Mouse (Mus musculus): ENCODE results near the gene RPS10-NUDT3.

The RPS10-NUDT3 gene

DNA sequence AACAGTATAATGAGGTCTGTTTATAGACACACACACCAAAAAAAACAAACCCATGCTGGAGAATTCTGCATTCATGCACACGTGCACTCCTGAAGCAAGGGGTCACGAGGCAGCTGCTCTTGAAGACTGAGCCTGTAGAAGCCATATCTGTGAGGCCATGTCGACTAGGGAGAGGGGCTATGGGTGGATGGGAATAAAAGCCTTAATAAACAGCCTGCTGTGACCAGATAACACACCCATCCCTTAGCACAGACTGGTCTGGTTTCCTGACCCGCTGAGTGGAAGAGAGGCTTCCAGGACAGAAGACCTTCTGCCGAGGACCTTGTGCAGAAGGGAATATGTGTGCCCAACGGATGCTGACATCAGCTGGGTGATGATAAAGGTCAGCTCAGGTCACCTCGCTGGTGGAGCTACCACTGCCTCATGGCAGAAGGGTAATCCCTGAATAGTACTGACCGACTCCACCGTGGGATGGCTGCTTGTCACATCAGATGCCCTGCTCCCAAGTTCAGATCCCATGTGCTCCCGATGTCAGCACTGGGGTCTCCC is 61.2 kb downstream of the RPS10-NUDT3 start:
- DNase-seq, result no peak

DNA sequence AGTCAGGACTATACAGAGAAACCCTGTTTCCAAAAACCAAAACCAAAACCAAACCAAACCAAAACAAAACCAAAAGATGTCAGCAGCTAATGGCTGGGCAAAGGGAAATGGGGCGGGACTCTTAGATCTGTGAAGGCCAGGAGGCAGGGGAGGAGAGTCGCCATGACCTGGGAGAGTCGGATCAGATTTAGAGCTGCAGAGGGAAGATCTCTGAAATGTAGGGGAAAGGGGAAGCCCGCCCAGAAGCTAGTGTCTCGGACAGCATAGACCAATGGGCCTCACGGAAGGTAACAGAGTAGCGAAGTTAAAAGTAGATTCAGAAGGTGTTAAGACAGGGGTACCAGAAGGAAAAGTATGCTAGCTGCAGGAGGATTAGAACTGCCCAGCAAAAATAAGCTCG is 63.7 kb downstream of the RPS10-NUDT3 start:
- DNase-seq, result no peak

DNA sequence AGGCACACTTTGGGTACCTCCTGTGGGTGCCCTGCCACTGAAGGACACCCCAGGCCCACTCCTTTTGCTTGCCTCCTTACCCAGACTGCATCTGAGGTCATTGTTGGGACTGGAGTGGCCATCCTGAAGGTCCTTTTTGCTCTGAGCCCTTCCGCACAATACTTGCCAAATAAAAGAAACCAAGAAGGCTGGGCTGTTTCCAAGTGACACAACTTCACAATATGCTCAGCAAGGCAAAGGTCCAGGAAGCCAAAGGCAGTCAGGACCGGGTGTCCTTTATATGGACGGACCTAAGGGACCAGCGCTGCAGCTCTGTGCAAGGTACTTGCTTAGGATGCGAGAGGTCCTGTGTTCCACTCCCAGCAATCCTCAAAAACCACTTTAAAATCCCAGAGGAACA is 66.8 kb downstream of the RPS10-NUDT3 start:
- no peak for DNase-seq

DNA sequence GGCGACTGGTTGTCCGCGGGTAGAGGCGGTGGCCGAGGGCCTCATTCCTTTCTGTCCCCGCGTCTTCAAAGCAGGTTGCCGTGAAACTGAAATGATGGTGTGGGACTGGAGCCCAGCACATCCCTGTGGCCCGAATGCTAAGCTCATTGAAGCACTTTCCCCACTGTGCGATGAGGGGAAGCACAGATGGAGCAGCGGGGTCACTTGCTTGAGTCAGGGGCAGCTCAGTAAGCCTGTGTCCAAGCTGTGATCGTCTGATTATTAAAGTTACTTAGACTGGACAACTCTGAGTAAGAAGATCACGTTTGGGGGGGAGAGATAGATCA is 69.1 kb downstream of the RPS10-NUDT3 start:
- no peak for DNase-seq

DNA sequence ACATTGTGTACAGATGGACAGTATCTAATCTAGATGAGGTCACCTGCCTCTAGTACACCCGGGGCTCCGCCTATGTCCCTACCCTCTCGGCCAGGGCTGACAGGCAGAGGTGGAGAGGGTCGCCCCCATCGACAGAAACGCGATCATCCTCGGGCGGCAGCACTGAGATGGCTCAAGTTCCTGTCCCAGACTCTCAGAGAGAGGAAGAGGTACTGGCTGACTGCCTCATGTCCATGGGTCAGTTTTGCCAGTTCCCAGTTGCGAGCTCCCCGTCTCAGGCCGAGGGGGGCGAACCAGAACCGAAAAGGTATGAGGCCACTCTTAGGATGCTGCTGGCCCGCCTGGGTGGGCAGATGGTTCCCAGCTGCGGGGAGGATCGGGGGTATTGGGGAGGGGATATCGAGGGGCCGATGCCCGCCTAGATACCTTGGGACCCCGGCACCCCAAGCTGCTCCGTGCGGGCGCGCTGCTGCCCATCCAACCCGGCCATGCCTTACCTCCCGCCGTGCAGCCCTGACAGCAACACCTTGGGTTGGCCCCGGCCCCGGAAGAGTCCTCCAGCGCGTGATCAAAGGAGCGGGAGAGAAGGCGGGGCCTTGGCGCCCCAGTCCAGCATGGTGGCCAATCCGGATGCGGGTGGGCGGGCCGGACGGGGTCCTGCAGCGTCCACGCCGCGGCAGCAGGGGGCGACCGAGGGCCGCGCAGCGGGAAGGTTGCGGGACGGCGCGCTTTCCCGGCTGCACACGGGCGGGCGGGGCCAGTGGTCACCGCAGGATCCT is 69.7 kb downstream of the RPS10-NUDT3 start, which contains the start of gene AI413582:
AI413582 (minus strand) TSS at position 594 of the 779 bp plus-strand sequence.
- DNase-seq, result peak; percentile 94 to 97

DNA sequence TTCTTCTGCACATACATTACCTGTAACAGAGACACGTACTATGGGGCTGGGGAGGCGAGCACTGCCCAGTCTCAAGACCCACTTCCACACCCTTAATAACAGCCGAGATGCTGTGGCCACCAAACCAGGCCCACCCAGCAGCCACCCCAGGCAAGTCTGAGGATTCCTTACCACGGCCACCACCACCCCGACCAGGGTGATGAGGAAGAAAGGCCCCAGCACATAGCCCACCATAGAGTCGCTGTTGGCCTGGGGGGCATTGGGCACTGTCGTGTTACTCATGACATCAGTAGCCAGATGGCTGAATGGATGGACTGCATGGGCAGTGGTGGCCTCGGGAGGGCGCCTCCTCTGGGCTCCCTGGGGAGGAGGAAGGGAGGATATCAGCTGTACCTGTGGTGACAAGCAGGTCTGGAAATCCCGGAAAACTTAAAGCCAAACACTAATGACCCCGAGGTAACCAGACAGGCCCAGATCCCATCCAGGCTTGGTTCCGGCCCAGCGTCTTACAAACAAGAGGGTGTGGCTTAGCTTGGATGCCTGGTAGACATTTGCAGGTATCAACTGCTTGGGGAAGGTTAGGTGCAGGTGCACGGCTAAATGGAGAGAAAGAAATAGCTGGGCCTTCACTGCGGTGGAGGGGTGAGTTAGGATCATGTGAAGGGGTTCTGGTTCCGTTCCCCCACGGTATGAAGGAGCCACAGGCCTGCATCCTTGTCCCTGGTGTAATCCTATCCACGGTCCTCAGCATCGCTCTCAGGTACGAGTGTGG is 70.4 kb downstream of the RPS10-NUDT3 start:
- no peak for DNase-seq

DNA sequence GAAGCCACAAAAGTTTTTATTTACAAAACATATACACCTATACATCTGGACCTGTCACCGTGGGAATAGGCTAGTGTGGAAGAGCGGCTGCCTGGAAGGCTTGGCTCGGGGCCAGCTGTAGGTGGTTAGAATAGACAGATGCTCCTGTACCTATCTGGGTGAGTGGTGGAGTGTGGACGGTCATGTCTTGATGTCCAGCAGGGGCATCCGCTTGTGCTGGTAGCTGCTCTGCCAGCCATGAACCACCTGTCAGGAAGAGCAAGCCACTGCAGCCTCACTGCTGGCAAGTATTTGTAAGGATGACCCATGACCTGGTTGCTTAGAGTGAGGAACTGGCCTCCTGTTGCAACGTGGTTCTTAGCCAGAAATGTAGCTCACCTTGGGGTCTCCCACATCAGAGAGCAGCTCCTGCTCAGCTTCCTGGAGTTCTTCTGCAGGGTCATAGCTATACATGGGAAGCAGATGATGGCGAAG is 71.2 kb downstream of the RPS10-NUDT3 start:
- DNase-seq, result no peak

DNA sequence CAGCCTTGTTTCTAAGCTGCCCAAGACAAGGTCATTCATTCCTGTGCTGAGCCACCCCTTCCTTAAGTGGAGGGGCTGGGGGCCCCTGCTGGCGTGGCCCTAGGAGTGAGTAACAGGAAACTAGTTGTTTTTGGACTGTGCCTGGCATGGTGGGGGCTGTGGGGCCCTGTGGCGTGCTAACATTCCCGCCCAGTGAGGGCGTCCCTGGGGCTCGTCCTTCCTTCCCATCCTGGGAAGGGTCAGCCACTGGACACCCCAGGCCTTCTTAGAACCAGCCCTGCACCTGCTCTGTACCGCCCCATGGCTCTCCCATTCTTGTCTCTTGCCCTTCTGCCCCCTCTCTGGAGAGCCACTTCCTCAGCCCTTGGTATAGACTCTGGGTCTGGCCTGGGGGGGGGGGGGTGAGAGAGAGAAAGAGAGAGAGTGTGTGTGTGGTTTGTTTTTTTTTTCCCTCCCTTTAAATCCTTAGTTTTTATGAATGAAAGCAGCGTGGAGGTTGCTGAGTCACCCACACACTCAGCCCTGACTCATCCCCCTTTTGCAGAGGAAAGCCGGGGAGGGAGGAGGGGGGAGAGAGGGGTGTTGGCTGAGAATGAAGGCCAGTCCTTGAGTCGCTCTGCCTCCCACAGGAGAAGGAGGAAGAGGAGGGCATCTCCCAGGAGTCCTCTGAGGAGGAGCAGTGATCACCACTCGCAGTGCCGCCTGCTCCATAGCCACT is 73.1 kb downstream of the RPS10-NUDT3 start:
- no peak for DNase-seq

DNA sequence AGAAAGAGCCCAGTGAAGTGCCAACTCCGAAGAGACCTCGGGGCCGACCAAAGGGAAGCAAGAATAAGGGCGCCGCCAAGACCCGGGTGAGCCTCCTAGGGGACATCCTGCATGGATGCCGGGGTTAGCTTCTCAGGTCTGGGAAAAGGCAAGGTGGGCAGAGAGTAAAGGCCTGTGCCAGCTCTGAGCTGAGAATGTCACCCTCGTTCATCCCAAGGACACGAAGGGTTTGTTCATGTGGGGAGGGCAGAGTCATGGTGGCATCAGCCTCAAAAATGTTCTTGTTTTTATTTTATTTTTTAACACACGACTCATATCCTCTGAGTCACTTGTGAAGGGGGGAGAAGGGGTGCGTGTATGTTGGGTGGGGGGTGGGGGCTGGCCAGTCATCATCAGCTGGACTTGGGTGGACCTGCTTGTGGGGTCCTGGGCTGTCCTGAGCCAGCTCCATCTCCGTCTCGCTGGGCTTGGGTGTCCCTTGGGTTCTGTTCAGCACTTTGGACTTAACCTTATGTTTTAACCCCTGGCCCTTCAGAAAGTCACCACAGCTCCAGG is 74.0 kb downstream of the RPS10-NUDT3 start:
- no peak for DNase-seq

DNA sequence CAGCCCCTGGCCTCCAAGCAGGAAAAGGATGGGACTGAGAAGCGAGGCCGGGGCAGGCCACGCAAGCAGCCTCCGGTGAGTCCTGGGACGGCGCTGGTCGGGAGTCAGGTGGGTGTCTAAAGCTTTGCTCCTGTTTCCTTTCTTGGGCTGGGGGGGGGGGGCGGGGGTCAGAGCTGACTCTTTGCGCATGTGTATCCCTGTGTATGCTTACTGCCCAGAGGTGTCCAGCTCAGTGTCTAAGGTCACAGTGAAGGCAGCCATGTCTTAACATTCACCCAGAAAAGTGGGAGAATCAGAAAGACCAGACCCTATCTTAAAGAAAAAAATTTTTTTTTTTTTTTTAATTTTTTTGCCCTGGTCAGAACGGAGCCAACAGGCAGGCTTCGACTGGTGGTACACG is 75.4 kb downstream of the RPS10-NUDT3 start:
- no peak for DNase-seq

DNA sequence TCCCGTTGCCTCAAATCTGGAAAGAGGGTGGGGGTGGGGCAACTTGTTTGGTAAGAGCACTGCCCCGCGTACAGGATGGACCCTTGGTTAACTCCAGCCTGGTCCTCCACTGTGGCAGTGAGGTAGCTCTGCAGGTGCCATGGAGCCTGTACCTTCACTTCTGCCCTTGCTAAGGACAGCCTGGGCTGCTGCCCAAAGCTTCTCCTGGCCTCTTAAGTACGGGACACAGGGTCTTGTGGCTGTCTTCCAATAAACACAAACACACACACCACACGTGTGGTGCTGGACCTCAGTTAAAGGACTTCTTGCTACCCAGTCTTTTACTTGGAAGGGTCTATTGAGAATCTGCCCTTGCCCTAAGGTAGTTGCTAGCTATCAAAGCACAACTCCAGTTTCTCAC is 76.2 kb downstream of the RPS10-NUDT3 start:
- no peak for DNase-seq

DNA sequence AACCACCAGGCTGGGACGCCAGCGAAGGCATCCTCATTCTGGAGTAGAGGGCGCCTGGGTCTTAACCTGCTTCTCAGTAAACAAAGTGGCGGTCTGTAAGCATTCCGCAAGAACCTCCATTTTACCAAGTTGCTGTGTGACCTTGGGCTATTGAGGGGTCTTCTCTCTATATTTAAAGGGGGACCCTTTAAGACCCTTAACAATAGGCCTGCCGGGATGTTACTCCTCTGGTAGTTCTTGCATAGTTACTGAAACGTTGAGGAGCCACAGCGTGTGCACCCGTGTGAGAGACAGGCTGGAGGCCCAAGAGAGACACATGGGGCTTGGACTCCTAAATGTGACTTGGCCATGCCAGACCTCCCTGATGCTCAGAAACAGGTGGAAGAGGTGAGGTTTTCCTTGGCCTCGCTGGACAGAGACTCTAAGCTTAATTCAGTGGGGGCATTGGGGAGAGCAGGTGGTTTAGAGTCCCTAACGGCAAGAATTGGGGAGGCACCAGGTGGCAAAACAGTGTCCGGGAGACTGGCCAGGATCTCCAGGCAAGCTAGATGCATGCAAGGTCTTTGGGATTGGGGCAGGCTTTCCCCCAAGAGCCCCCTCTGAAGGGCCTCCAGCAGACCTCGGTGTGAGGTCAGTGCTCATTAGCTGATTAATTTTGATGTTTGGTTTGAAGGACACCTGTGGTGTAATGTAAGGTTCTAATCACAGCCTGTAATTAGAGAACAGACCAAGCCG is 76.9 kb downstream of the RPS10-NUDT3 start:
- DNase-seq, result no peak

DNA sequence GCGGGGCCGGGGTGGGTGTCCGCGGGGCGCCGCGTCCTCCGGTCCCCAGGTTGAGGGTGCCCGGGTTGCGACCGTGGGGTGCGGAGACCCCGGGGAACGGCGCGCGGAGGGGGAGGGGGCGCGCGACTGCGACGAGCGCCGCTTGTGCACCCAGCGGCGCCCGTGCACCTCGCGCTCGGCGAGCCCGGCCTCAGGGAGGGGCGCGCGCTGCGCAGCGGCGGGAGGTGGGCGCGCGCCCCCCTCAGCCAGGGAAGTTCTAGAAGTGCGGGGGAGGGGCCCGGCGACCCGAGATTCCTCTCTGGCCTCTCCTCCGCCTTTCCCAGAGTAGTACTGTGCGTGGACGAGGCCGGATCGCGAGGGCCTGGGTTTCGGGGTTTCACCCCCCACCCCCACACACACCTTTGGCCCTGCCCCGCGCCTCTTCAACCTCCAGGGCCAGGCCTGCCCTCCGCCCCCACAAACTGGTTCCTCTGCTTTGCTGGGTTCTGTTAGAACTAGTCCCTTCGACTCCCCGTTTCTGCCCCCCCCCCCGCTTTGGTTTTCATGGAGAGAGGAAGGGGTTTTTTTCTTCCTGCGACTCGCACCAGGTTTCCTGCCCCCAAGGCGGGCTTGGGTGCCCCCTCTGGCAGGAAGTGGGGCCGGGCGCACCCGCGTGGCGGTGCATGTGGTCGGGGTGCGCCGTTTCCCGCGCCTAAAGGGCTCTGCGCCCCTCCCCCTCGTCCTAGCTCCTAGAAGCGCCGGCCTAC is 77.7 kb downstream of the RPS10-NUDT3 start:
- DNase-seq, result peak in 1 of 2 experiments; percentile 34

DNA sequence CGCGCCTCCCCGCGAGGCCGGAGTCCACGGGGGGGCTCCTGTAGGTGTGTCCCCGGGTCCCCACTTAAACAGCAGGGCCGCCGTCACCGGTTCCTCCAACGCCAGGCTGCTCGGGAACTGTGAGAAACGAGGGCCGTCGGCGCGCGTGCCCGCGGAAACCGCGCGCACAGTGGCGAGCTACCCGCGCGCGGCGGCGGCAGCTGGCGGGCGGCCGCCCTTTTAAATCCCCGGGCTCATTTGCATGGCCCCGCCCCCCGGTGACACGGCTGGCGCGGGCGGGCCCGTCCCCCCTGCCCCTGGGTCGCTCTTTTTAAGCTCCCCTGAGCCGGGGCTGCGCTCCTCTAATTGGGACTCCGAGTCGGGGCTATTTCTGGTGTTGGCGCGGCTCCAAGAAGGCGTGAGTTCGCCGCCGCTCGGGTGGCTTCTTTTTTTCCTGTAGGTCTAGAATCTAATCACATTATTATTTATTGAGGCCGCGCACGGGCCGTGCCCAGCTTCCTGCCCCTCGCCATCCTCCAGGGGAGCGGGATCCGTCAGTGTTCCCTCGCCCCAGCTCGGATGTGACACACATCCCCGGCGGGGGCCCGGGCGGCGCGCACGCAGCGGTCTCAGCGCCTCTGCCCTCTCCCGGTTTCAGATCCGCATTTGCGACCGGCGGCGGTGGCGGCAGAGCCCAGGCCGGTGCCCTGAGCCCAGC is 78.6 kb downstream of the RPS10-NUDT3 start, which contains the start of gene Hmga1:
Hmga1 (plus strand) TSS at position 183 of the 697 bp plus-strand sequence.
- DNase-seq, result peak; percentile 88 to 92

DNA sequence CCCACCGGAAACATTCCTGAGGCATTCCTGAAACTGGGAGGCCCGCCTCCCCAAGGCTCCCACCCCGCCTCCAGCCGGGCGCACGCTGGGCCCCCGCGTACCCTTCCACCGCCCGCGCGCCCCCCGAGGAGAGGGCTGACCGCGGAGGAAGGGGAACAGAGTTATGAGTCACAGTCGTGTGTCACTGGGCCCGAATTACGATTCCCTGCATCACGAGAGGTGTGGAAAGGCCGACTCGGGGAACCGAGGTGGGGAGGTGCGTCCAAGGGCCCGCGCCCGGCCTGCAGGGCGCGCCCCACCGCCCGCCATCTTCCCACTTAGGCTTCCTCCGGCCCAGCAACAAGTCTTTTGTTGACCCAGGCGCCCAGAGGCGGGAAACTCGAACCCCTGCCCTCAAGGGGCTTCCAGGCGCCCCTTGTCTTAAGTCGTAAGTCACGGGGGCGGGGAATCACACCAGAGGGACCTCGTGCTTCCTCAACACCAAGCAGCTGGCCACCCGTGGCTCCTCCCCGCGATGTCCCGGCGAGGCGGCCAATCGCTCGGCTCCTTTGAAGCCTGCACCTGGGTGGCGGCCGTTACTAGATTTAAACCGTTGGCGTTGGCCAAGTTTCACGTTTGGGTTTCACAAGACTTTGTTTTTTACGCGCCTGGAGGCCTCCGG is 79.4 kb downstream of the RPS10-NUDT3 start:
- peak; percentile 59 to 89 for DNase-seq

DNA sequence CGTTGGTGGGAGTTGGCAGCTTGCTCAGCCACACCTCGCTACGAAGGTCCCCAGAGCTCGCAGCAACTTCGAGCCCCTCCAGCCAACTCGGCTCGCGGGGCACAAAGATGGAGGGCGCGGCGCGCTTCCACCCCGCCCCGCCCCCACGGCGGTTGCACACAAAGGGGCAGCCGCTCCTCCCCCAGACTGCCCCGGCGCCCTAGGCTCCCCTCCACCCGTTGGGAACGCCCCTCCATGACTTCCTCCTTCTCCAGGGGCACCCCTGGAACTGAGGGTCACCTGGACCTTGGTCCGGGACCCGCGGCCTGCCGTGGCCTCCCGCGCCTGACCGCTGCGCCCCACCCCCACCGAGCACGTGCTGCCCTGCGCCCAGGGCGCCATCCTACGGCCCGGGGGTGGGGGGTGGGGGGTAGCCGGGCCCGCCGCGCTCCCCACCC is 79.9 kb downstream of the RPS10-NUDT3 start:
- DNase-seq, result peak; percentile 21 to 73

DNA sequence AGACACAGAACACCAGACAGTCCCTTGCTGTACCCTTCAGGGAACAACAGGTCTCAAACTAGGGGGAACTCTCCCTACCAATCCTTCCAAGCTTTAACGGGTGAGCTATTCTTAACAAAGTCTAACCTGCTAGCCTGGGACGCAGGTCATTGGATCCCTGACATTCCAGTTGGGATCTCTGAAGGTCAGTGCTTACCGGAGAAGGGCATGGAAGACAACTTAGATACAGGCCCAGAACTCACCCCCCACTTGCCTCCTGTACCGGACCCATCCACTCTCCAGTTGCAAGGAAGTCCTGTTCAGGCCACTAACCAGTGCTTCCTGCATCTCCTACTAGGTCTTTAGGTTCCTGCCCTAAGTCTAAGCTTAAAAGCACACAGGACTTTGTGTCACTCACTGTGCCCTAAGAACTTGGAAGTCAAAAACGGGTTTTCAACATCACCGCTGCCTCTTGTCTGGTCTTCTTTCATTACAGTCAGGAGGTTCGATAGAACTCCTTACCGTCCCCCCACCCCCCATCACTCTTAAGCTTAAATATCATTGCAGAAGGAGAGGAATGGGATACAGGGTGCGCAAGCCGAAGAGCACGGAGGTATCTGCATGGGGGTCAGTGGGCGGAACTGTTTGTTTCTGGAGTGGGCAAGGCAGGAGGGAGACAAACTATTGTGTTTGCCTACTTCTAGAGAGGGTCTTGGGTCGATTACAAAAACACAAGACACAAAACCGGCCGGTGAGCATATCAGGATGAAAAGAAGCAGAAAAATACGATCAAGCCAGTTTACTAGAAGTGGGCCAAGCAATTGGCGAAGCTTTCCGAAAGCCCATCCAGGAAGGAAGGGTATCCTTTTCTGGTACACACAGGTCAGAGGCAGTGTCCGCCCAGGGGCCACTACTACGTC is 80.7 kb downstream of the RPS10-NUDT3 start:
- peak in 1 of 2 experiments; percentile 43 for DNase-seq
